Mouse (Mus musculus): ENCODE results near the gene Gipc2. TPM values are rescaled to one million over a fixed set of nuclear protein-coding genes. Genes with fewer than 3 reads are reported as not detected.
"Not testable (repeated sequence)": the region's sequence is repeated elsewhere in the genome, so short reads cannot be mapped to it uniquely, and the experiment has no call there.

Gene Gipc2
- polyA plus RNA-seq, 1 experiment = 19.9 TPM

GRCm38 (mm10) chr3:152149449-152149848 is 16.6 kb downstream of the Gipc2 start:
- no peaks in the 10 kb centered on the region for H3K36me3 ChIP-seq (ENCODE audit: control insufficient read depth, insufficient read depth, low read length, poor library complexity, severe bottlenecking)
- H3K4me1 ChIP-seq (ENCODE audit: control insufficient read depth, insufficient read depth, low read length) = peaks cover 3% of the 10 kb centered on the region
- no peak overlapping the region for H3K4me3 ChIP-seq (ENCODE audit: low read depth, low read length)
- H3K27me3 ChIP-seq (ENCODE audit: control insufficient read depth, insufficient read depth, low read length, poor library complexity, severe bottlenecking) = no peaks in the 10 kb centered on the region
- no peaks in the 10 kb centered on the region for H3K9me3 ChIP-seq (replicated peaks; ENCODE audit: control insufficient read depth, insufficient read depth, low read length, poor library complexity, severe bottlenecking)
- TF ChIP-seq POLR2A (IDR thresholded peaks at IDR 0.05; ENCODE audit: insufficient read depth, low read length) = no peak
- no peak overlapping the region for H3K9ac ChIP-seq (ENCODE audit: low read depth, poor library complexity, severe bottlenecking)
- H3K27ac ChIP-seq (ENCODE audit: insufficient read depth, low read length) = no peak overlapping the region

- Histone ChIP-seq H3K4me1 (ENCODE audit: control insufficient read depth, insufficient read depth, low read length) (no peaks in the 10 kb centered on the region), H3K9ac (ENCODE audit: low read depth, poor library complexity, severe bottlenecking) (no peak overlapping the region), H3K27me3 (ENCODE audit: control insufficient read depth, insufficient read depth, low read length, poor library complexity, severe bottlenecking) (no peaks in the 10 kb centered on the region), H3K4me3 (ENCODE audit: low read depth, low read length) (no peak overlapping the region), H3K36me3 (ENCODE audit: control insufficient read depth, insufficient read depth, low read length, poor library complexity, severe bottlenecking) (no peaks in the 10 kb centered on the region), H3K9me3 (replicated peaks; ENCODE audit: control insufficient read depth, insufficient read depth, low read length, poor library complexity, severe bottlenecking) (no peaks in the 10 kb centered on the region), H3K27ac (ENCODE audit: insufficient read depth, low read length) (no peak overlapping the region)
- TF ChIP-seq POLR2A (IDR thresholded peaks at IDR 0.05; ENCODE audit: insufficient read depth, low read length) = no peak
- no peak for TF ChIP-seq EP300 (IDR thresholded peaks at IDR 0.05; ENCODE audit: insufficient read depth, low read depth, low read length)
- TF ChIP-seq CTCF (IDR thresholded peaks at IDR 0.05; ENCODE audit: low read depth, low read length) = no peak
These were observed 18.8 kb downstream of the Gipc2 start for GRCm38 (mm10) chr3:152147085-152147831.

- no peak overlapping the region for H3K27ac ChIP-seq (ENCODE audit: insufficient read depth, low read length)
These were observed 20.8 kb downstream of the Gipc2 start for GRCm38 (mm10) chr3:152145186-152145585.

GRCm38 (mm10) chr3:152142989-152143695 is 22.9 kb downstream of the Gipc2 start:
- TF ChIP-seq CTCF (IDR thresholded peaks at IDR 0.05; ENCODE audit: low read depth, low read length) (no peak), EP300 (IDR thresholded peaks at IDR 0.05; ENCODE audit: insufficient read depth, low read depth, low read length) (no peak), POLR2A (IDR thresholded peaks at IDR 0.05; ENCODE audit: insufficient read depth, low read length) (no peak)
- Histone ChIP-seq H3K4me1 (ENCODE audit: control insufficient read depth, insufficient read depth, low read length) (no peaks in the 10 kb centered on the region), H3K4me3 (ENCODE audit: low read depth, low read length) (no peak overlapping the region), H3K9ac (ENCODE audit: low read depth, poor library complexity, severe bottlenecking) (no peak overlapping the region), H3K9me3 (replicated peaks; ENCODE audit: control insufficient read depth, insufficient read depth, low read length, poor library complexity, severe bottlenecking) (no peaks in the 10 kb centered on the region), H3K27ac (ENCODE audit: insufficient read depth, low read length) (no peak overlapping the region), H3K27me3 (ENCODE audit: control insufficient read depth, insufficient read depth, low read length, poor library complexity, severe bottlenecking) (no peaks in the 10 kb centered on the region), H3K36me3 (ENCODE audit: control insufficient read depth, insufficient read depth, low read length, poor library complexity, severe bottlenecking) (no peaks in the 10 kb centered on the region)

More at GRCm38 (mm10) chr3:152145186-152145585, 20.8 kb downstream of the Gipc2 start:
- TF ChIP-seq CTCF (IDR thresholded peaks at IDR 0.05; ENCODE audit: low read depth, low read length) (no peak), EP300 (IDR thresholded peaks at IDR 0.05; ENCODE audit: insufficient read depth, low read depth, low read length) (no peak), POLR2A (IDR thresholded peaks at IDR 0.05; ENCODE audit: insufficient read depth, low read length) (no peak)
- no peak overlapping the region for H3K4me3 ChIP-seq (ENCODE audit: low read depth, low read length)
- no peak overlapping the region for H3K9ac ChIP-seq (ENCODE audit: low read depth, poor library complexity, severe bottlenecking)
- no peaks in the 10 kb centered on the region for H3K9me3 ChIP-seq (replicated peaks; ENCODE audit: control insufficient read depth, insufficient read depth, low read length, poor library complexity, severe bottlenecking)
- H3K36me3 ChIP-seq (ENCODE audit: control insufficient read depth, insufficient read depth, low read length, poor library complexity, severe bottlenecking) = no peaks in the 10 kb centered on the region
- H3K4me1 ChIP-seq (ENCODE audit: control insufficient read depth, insufficient read depth, low read length) = no peaks in the 10 kb centered on the region
- no peaks in the 10 kb centered on the region for H3K27me3 ChIP-seq (ENCODE audit: control insufficient read depth, insufficient read depth, low read length, poor library complexity, severe bottlenecking)

GRCm38 (mm10) chr3:152142146-152142545 is 23.9 kb downstream of the Gipc2 start:
- Histone ChIP-seq H3K4me3 (ENCODE audit: low read depth, low read length) (no peak overlapping the region), H3K27ac (ENCODE audit: insufficient read depth, low read length) (no peak overlapping the region), H3K9ac (ENCODE audit: low read depth, poor library complexity, severe bottlenecking) (no peak overlapping the region), H3K9me3 (replicated peaks; ENCODE audit: control insufficient read depth, insufficient read depth, low read length, poor library complexity, severe bottlenecking) (peaks cover 6% of the 10 kb centered on the region; the same call in 1 of the 2 replicates), H3K4me1 (ENCODE audit: control insufficient read depth, insufficient read depth, low read length) (no peaks in the 10 kb centered on the region), H3K36me3 (ENCODE audit: control insufficient read depth, insufficient read depth, low read length, poor library complexity, severe bottlenecking) (no peaks in the 10 kb centered on the region), H3K27me3 (ENCODE audit: control insufficient read depth, insufficient read depth, low read length, poor library complexity, severe bottlenecking) (no peaks in the 10 kb centered on the region)
- TF ChIP-seq POLR2A (IDR thresholded peaks at IDR 0.05; ENCODE audit: insufficient read depth, low read length) (no peak), EP300 (IDR thresholded peaks at IDR 0.05; ENCODE audit: insufficient read depth, low read depth, low read length) (no peak), CTCF (IDR thresholded peaks at IDR 0.05; ENCODE audit: low read depth, low read length) (no peak)

- H3K9me3 ChIP-seq (replicated peaks; ENCODE audit: control insufficient read depth, insufficient read depth, low read length, poor library complexity, severe bottlenecking); H3K4me3 ChIP-seq (ENCODE audit: low read depth, low read length); H3K4me1 ChIP-seq (ENCODE audit: control insufficient read depth, insufficient read depth, low read length); H3K27ac ChIP-seq (ENCODE audit: insufficient read depth, low read length); H3K36me3 ChIP-seq (ENCODE audit: control insufficient read depth, insufficient read depth, low read length, poor library complexity, severe bottlenecking); H3K27me3 ChIP-seq (ENCODE audit: control insufficient read depth, insufficient read depth, low read length, poor library complexity, severe bottlenecking); H3K9ac ChIP-seq (ENCODE audit: low read depth, poor library complexity, severe bottlenecking): not testable (repeated sequence)
These were observed 26.7 kb downstream of the Gipc2 start for GRCm38 (mm10) chr3:152139308-152139707.

- H3K4me3 ChIP-seq (ENCODE audit: low read depth, low read length); H3K4me1 ChIP-seq (ENCODE audit: control insufficient read depth, insufficient read depth, low read length); H3K27ac ChIP-seq (ENCODE audit: insufficient read depth, low read length); H3K36me3 ChIP-seq (ENCODE audit: control insufficient read depth, insufficient read depth, low read length, poor library complexity, severe bottlenecking); H3K9me3 ChIP-seq (replicated peaks; ENCODE audit: control insufficient read depth, insufficient read depth, low read length, poor library complexity, severe bottlenecking); H3K27me3 ChIP-seq (ENCODE audit: control insufficient read depth, insufficient read depth, low read length, poor library complexity, severe bottlenecking); H3K9ac ChIP-seq (ENCODE audit: low read depth, poor library complexity, severe bottlenecking): not testable (repeated sequence)
These were observed 29.9 kb downstream of the Gipc2 start for GRCm38 (mm10) chr3:152136106-152136505.
